Mouse (Mus musculus) CD4-positive, CD25-positive, alpha-beta regulatory T cell, adult 2 months (primary cell): ENCODE data around the gene Ncam1.

Experiments
- DNase-seq: peaks from one replicate; pipeline ENCODE4 v3.0.0-alpha.2; 2012; ENCODE audit warnings: low read depth, low spot score

Ncam1 gene

DNA sequence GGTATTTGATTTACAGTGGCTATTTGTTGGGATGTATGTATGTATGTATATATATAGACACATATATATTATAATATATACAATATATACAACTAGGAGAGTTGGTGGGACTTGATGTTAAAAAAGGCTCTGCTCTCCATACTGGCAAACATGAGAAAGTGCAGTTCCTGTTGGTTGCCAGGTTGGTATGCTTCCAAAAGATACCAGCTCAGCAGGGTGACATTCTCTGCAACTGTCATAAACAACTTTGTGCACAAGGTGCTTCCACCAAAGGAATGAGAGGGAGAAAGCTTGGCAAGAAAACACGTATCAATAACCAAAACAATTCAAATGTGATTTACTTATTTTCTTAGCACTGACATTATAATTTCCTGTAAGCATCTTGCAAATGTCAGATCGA lies 232.9 kb downstream of the Ncam1 start:
- no peak for DNase-seq

DNA sequence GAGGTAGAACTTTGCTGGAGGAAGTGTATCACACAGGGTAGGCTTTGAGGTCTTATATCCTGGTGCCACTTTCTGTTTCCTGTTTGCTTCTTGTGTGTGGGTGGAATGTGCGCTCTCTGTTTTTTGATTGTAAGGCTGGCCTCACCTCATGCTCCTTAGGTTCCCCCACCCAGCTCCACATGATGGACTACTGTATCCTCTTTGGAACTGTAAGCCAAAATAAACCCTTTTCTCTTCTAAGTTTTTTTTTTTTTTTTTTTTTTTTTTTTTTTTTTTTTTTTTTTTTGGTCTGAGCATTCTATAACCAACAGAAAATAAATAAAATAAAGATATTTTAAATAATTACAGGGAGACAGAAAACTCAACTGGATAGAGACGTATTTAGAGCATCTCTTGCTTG lies 239.8 kb downstream of the Ncam1 start:
- no peak for DNase-seq

DNA sequence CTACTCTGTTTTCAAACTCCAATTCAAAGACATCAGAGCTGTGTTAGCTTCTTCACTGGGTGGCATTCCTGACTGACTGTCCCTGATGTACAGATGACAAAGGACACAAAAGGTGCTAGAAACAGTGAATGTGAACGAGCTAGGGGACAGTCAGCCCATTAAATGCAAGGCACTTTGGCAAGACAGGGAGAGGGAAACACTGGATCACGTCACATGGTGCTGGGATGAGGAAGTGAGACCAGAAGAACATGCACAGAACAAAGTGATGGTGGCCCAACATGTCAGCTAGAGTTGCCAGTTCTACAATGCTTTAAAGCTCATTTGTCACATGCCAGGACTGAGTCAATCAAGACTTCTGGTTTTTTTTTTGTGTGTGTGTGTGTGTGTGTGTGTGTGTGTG lies 247.4 kb downstream of the Ncam1 start:
- no peak for DNase-seq

DNA sequence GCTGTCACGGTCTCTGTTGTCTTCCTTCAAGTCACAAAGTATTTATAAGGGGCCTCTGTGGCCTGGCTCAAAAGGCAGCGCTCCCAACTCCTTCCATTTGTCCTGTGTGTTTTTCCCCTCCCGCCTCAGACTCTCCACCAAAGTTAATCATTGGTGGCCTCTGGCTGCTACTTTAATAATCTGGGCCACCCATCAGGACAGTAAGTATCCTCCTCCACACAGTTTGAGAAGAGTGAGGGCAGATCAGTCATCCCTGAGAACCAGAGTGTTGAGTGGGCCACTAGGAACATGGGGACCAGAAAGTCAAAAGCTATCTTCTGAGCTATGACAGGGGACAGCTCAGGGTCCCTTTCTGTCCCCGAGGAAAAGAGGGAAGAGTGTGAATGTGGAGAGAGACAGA lies 256.1 kb downstream of the Ncam1 start:
- no peak for DNase-seq

DNA sequence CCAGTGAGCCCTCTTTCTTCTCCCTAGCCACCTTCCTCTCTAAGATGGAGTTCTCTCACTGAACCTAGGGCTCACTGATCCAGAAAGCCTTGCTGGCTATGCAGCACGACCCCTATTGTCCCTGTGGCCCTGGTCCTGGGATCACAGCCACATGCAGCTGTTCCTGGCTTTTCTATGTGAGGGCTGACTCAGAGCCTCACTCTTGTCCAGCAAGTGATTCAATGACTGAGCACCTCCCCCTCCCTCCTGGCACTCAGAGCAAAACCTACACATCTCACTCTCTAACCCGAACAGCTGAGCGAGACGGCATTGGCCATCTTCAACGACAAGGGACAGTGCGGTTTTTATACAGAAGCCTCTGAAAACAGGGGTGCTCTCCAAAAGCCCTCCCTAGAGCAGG lies 260.9 kb downstream of the Ncam1 start:
- no peak for DNase-seq

DNA sequence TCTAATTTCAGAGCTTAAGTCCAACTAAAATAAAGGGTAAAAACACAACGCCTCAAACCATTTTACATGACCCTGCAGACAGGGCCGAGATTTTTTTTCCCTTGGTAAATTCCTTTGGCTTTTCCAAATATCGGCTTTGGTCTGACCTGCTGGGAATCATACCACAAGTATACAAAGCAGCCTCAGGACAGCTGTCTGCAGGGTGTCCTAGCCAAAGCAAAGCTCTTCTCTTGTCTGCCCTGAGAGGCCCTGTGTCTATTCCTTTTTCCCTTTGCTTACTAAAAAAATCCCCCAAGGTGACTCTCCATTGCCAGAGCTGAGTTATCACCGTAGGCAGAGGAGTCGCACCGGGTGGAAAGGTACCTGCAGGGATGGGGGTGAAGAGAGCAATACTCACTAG lies 262.1 kb downstream of the Ncam1 start:
- no peak for DNase-seq

DNA sequence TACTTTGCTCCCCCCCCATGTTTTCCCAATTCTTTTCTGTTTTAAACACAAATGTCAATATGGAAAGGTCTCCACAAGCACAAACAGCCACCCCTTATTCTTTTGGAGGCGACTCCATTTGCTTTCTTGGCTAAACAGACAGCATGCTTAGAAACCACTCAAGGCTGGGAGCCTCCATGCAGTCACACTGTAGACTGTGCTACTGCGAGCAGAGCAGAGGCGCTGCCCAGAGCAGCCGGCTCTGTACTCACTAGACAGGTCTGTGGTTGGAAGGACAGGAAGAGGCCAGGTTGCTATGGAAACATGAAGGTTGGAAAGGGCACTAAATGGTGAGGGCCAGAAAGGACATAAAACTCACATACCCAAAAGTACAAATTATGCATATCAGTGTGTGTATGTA lies 263.8 kb downstream of the Ncam1 start:
- DNase-seq, result no peak

DNA sequence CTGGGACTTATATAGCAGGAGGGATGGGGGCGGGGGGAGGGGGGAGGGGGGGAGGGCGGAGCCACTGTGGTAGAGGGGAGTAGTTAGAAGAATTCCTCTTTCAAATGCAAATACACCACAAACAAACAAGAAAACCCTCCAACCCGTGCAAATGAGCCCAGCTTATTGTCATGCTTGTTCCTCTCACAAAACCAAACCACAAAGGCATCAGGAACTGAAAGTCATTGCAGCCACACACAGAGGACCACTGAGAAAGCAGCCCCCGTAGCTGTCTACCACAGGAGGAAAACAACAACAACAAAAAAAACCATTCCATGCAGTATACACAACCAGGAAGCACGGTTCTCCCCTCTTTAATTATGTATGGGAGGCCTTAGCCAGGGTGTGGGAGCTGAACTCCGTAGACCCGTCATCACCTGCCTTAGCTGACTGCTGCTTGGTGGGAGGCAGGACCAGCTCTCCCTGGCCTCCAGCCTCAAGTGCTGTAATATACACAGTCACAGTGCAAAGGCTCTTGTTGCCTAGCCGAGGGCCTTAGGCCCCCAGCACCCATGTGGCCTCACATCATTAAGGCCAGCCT lies 264.7 kb downstream of the Ncam1 start:
- DNase-seq, result no peak

DNA sequence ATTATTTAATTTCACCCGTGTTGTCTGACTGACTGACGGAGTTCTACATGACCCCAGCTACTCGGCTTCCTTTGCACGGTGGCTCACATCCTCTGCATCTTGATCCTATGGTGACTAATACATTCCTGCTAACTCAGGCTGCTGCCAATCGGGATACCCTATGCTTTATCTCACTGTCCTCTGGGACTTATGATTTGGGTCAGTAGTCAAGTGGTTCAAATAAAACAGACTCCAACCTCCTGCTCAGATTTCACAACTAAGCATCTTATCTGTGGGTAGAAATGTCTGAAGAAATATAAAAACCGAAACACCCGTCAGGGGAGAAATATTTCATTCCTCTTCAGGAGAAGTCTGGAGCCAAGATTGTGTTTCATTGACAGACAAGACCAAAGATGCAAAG lies 265.3 kb downstream of the Ncam1 start:
- DNase-seq, result no peak

DNA sequence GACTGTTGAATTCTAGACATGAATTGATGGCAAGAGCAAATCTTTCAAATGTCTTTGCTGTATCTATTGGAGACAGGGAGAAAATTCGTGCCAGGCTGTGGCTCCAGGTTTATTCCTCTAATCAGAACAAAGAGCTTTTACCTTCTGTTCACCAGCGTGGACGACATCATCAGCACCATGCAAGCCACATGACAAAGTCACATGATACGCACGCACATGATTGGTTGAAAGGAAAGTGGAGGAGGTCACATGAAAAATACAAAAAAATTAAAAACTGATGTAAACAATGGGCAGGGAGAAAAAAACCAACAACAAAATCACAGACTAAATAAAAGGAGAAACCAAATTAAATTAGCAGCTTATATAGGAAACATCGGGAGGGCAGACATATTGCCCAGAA lies 266.9 kb downstream of the Ncam1 start:
- DNase-seq, result no peak

DNA sequence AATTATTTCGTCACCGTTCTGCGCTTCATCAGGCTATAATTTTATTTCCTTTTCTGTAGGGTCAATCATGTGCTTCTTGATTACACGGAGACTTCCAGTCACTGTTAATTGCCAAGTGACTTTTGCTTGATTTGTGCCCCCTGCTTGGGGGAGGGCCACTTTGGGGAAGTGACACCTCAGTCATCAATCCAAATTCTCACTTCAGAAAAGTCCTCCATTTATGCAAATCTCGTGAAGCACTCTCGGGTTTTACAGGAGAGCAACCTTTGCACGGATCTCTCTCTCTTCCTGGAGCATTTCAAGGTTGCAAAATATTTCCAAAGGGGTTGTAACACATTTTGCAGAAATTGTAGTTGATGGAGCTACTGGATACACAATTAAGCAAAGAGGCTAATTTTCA lies 267.5 kb downstream of the Ncam1 start:
- no peak for DNase-seq

DNA sequence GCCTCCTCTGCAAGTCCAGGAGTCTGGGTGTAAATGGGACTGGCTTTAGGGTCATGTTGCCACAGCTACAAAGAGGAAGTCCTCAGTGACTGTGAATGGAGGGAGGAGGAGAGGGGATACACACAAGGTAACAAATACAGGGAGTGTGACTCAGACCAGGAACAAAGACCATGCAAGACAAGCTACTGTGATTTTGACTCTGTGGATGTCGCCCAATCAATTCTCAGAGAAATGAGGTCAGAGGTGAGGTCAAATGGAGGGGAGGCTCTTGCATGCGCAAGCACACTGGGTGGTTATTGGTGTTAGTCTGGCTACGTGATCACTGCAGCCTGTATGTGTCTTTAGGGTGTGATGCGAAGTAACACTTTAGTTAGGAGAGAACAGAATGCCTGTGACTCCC lies 268.0 kb downstream of the Ncam1 start:
- DNase-seq, result no peak

DNA sequence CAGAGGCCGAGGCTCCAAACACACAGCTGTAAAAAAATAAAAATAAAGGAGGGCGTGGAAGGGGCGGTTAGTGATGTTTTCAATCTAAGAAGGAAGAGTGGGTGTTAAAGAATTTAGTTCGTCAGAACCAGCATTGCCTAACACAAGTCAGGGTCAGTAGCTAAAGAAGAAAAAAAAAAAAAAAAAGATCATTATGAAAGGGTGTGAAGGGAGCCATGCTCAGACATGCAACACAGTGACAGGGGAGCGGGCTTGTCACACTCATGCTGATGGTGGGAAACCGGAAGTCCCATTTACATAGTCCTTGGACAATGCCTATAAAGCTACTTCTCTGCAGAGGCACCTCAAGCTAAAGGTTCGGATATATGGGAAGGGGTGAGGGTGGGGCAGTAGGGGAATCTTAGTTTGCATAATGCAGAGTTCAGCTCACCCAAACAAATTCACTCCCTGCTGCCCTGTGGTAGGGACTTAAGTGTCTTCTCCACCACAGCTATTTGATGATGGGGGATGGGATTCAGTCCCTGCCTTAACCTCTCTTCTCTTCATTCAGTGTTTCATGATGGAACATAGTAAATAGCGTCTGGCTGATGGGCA lies 269.3 kb downstream of the Ncam1 start:
- DNase-seq, result no peak

DNA sequence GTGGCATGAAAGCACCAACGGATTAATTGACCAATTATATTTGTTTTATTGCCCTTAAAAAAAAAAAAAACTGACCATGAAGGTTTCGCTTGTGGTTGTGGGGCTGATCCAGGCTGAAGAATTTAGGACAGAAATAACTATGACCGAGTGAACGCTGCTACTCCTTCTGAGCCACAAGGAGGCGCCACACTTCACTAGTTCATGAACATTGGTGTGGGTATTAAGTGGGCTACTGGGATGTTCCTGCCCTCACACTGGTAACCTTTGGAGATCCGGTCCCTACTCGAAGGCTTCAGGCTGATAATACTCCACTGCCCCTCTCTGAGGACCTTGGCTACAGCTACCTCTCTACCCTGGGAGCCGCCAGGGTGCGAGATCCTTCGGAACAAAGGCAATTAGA lies 269.8 kb downstream of the Ncam1 start:
- no peak for DNase-seq

DNA sequence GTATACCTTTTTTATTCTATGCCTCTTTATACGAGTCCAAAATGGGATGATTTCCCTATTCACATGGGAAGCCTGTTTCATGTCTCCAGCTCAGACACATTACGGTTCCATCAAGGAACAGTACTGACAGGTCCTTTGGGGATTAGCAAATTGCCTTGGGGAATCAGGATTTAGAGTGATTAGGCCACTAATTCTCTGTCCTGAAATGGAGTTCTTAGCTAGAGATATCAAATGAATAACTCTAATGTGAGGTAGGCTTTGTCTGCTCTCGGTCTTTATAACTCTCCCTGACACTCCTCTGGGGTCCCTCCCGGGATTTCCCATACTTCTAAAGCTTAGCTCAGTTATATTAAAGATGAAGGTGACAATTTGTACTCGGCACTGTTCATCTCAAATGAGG lies 270.7 kb downstream of the Ncam1 start:
- no peak for DNase-seq

DNA sequence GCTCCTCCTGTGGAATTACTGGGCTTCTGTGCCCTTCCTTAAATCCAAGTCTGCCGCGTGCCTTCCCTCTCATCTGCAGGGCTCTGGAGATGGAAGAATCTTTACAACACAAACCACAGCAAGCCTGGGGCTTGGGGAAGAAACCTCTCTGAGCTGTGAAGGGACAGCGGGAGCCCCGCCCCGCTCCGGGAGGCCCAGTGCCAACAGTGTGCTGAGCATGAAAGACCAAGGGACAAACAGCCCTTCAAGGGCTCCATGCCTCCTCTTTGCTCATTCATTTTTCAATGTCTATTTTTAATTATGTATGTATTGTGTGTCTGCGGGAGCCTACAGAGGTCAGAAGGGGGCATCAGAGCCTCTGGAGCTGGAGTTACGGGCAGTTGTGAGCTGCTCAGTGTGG lies 271.4 kb downstream of the Ncam1 start:
- no peak for DNase-seq

DNA sequence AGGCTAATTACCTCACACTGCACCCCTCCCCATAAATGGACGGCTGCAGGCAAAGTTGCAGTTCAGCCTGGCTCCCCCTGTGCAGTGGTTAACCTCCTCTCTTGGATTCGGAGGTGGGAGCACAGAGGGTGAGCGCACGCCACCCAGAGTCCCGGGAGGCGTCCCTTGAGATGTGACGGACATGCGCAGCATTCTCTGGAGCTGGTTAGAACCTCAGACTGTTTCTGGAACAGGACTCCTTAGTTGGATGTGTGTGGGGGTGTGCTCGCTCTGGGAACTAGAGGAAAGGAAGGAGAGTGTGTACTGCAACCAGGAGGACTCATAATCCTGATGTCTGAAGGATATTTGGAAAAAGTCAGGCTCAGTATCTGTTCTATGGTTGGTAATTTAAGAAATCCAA lies 274.0 kb downstream of the Ncam1 start:
- DNase-seq, result no peak

DNA sequence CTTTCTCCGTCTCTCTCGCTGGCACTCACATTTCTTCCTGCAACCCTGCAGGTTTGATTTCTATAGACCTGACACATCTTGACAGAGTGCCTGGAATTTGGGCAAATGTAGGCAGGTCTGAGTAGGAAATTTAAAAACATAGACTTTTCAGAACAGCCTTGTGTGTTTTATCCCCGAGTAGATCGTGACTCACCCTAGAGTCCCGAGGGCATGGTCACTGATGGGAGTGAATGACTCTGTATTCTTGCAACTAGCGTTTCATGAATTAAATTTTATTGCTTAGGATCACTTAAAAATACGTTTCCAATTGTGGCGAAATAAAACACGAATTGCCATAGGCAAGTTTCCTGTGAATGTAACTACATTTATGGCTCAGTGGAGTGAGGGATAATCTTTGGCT lies 274.8 kb downstream of the Ncam1 start:
- no peak for DNase-seq

DNA sequence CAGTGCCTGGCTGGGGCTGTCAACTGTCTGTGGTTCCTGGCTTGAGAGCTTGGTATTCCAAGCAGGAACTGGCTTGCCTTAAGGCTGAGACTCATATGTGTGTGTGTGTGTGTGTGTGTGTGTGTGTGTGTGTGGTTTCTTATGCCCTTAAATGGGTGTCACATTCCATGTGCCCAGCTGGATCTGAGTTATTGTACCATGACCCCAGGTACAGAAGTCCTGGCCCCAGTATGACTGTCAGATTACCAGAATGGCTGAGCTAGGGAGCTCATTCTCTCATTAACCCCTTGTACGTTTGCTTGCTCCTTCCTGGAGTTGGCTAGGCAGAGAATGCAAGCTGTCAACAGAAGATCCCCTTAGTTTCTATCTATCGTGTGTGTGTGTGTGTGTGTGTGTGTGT lies 284.4 kb downstream of the Ncam1 start:
- DNase-seq, result no peak

DNA sequence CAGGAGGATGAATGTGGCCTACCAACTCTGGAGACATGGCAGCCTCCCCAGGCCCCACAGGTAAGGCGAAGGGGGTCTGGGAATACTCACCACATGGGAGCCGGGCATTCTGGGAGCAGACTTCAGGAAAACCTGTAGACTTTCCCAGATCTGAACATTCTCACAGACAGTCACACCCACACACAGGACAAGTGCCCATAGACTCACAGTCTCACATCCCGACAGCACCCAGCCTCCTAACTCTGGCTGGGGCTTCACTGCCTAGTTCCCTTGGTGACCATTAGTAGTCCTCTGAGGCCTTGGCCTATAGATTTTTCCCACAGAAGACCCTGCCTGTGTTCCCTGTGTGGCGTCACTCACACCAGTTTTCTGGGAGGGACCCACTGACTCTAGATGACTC lies 288.1 kb downstream of the Ncam1 start:
- DNase-seq, result no peak

DNA sequence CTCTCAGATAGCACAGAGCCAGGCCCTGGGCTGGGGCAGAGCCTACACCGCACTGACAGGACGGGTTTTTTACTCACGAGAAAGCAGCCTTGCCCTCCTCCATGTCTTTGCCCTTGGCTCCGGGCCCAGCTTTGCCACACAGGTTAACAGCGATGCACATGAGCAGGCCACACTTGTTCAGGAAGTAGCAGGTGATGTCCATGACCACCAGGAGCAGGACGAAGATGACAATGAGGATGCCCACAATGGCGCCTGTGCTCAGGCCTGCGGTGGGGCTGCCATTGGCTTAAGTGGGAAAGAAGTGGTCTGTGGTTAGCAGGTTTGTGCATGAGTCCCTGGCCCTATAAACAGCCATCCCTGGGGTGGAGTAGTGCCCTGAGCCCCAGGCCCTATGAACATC lies 289.1 kb downstream of the Ncam1 start:
- no peak for DNase-seq

DNA sequence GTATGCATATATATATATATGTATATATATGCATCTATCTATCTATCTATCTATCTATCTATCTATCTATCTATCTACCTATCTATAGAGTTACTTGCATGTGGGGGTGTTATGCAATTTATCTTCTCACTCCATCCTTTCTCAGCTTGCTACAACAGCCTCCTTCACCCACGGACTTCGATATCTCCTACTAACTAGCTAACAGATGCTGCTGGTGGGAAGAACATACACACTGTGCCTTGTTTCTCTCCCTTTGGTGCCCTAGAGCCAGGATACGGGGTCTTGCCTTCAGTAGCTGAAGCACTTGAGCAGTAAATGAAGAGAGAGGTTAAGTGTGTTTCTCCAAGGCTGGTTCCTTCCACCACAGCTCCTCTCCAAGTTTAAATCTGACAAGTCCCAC lies 289.6 kb downstream of the Ncam1 start:
- no peak for DNase-seq

DNA sequence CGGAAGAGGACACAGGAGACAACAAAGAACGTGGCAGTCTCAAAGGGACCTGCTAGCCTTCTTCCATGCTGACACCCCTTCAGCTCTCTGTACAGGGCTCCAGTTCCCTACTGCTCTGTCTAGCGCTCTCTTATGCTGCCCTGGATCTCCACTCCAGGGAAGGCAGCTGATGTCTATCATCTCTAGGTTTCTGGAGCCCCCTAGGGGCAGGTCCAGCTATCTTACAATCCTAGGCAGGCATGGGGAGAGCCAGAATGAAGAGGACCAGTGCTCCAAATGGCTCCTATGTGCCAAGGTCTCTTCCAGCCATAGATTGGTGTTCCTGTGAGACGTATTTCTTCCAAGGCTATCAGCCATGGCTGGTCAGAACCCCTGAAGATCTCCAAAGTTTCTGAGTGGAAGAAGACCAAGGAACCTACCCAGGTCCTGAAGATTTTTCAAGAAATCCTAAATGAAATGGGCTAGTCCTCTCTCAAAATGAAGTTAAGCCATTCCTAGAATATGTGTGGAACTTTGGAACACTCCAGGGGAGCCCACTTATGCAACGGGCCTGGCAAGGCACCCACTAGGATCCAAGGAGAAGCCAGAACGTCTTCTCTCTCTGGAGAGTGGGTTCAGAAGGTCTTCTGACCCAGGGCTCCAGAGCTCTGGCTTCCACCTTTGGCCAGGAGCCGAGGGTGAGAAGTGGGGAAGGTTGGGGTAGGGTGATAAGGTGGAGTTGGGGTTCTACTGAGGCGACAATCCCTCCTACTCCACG lies 290.7 kb downstream of the Ncam1 start:
- no peak for DNase-seq

DNA sequence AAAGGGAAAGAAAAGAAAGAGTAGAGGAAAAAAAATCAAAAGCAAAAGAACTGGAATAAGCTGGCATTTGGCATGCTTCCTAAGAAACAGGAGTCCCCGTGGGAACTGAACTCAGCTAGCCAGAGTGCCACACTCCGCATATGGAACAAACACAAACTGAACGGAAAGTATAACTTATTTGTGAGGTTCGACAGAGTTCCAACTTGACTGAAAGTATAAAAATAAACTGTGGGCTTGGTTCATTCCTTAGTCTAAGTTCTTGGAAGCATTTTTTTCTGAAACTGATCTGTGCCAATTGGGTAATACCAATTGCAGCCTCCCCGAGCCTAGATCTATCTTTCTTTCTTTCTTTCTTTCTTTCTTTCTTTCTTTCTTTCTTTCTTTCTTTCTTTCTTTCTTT lies 294.1 kb downstream of the Ncam1 start:
- no peak for DNase-seq
